Mouse (Mus musculus) liver, embryonic 14.5 days (tissue): ENCODE measurements around the gene Olfr223.

Experiments used
- CTCF ChIP-seq: IDR thresholded peaks from 2 replicates; pipeline ENCODE4 v1.5.1; 2016; ENCODE audit warnings: antibody characterized with exemption, low read depth, control low read depth
- EP300 ChIP-seq: IDR thresholded peaks from 2 replicates; pipeline ENCODE4 v1.6.1; 2016; ENCODE audit warnings: antibody characterized with exemption, low read depth

DNA sequence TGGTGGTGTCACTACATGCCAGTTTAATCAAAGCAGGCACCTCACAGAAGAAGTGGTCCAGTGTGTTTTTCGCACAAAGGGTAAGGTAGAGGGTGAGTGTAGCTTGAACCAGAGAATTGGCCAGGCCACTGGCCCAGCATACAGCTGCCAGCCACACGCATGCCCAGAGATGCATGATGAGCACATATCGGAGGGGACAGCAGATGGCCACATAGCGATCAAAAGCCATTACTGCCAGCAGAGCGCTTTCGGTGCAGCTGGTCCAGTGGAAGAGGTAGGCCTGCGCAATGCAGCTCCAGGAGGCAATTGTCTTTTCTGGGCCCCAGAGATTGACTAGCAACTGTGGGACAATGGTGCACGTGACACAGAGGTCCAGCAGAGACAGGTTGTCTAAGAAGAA, 3.6 kb downstream of the Olfr223 start:
- TF ChIP-seq CTCF: no peak
- no peak for TF ChIP-seq EP300
